Mouse (Mus musculus): Measurements from ENCODE around the gene Cryz. TPM values are rescaled to one million over a fixed set of nuclear protein-coding genes. Genes with fewer than 3 reads are reported as not detected.

The Cryz gene
- polyA plus RNA-seq, 1 experiment = 13.5 TPM

GRCm38 (mm10) chr3:154646638-154647442, 50.3 kb downstream of the Cryz start:
- TF ChIP-seq POLR2A (IDR thresholded peaks at IDR 0.05; ENCODE audit: extremely low read depth, insufficient read depth, low read length) (no peak), CTCF (IDR thresholded peaks at IDR 0.05; ENCODE audit: extremely low read depth, insufficient read depth, low read length) (no peak)
- Histone ChIP-seq H3K27ac (ENCODE audit: insufficient read depth, low read length) (no peak overlapping the region), H3K4me1 (ENCODE audit: control insufficient read depth, insufficient read depth, low read length) (no peaks in the 10 kb centered on the region), H3K4me3 (ENCODE audit: insufficient read depth, low read length) (peak overlapping the region; percentile 49)

- TF ChIP-seq CTCF (IDR thresholded peaks at IDR 0.05; ENCODE audit: extremely low read depth, insufficient read depth, low read length) (no peak), POLR2A (IDR thresholded peaks at IDR 0.05; ENCODE audit: extremely low read depth, insufficient read depth, low read length) (no peak)
- Histone ChIP-seq H3K4me1 (ENCODE audit: control insufficient read depth, insufficient read depth, low read length) (peaks cover under 1% of the 10 kb centered on the region; the same call in 1 of the 2 replicates), H3K4me3 (ENCODE audit: insufficient read depth, low read length) (peak overlapping the region; percentile 49), H3K27ac (ENCODE audit: insufficient read depth, low read length) (no peak overlapping the region)
Measured at GRCm38 (mm10) chr3:154647443-154647780, 50.9 kb downstream of the Cryz start.

- no peak overlapping the region for H3K27ac ChIP-seq (ENCODE audit: insufficient read depth, low read length)
- peaks cover 2% of the 10 kb centered on the region; the same call in 1 of the 2 replicates for H3K4me1 ChIP-seq (ENCODE audit: control insufficient read depth, insufficient read depth, low read length)
- no peak overlapping the region for H3K4me3 ChIP-seq (ENCODE audit: insufficient read depth, low read length)
- TF ChIP-seq CTCF (IDR thresholded peaks at IDR 0.05; ENCODE audit: extremely low read depth, insufficient read depth, low read length) = no peak
- no peak for TF ChIP-seq POLR2A (IDR thresholded peaks at IDR 0.05; ENCODE audit: extremely low read depth, insufficient read depth, low read length)
Measured at GRCm38 (mm10) chr3:154649411-154650285, 53.1 kb downstream of the Cryz start.

- H3K27ac ChIP-seq (ENCODE audit: insufficient read depth, low read length) = no peak overlapping the region
- TF ChIP-seq CTCF (IDR thresholded peaks at IDR 0.05; ENCODE audit: extremely low read depth, insufficient read depth, low read length) = no peak
- TF ChIP-seq POLR2A (IDR thresholded peaks at IDR 0.05; ENCODE audit: extremely low read depth, insufficient read depth, low read length) = no peak
- H3K4me1 ChIP-seq (ENCODE audit: control insufficient read depth, insufficient read depth, low read length) = peaks cover 2% of the 10 kb centered on the region; the same call in 1 of the 2 replicates
- no peak overlapping the region for H3K4me3 ChIP-seq (ENCODE audit: insufficient read depth, low read length)
Measured at GRCm38 (mm10) chr3:154651192-154651821, 54.8 kb downstream of the Cryz start.

GRCm38 (mm10) chr3:154652581-154653420, 56.3 kb downstream of the Cryz start:
- no peak overlapping the region for H3K4me3 ChIP-seq (ENCODE audit: insufficient read depth, low read length)
- H3K4me1 ChIP-seq (ENCODE audit: control insufficient read depth, insufficient read depth, low read length) = peaks cover 2% of the 10 kb centered on the region; the same call in 1 of the 2 replicates

GRCm38 (mm10) chr3:154653454-154653853, 56.9 kb downstream of the Cryz start:
- Histone ChIP-seq H3K27ac (ENCODE audit: insufficient read depth, low read length) (no peak overlapping the region), H3K4me3 (ENCODE audit: insufficient read depth, low read length) (no peak overlapping the region), H3K4me1 (ENCODE audit: control insufficient read depth, insufficient read depth, low read length) (peaks cover 2% of the 10 kb centered on the region; the same call in 1 of the 2 replicates)
- TF ChIP-seq POLR2A (IDR thresholded peaks at IDR 0.05; ENCODE audit: extremely low read depth, insufficient read depth, low read length) (no peak), CTCF (IDR thresholded peaks at IDR 0.05; ENCODE audit: extremely low read depth, insufficient read depth, low read length) (no peak)

More at GRCm38 (mm10) chr3:154652581-154653420, 56.3 kb downstream of the Cryz start:
- no peak overlapping the region for H3K27ac ChIP-seq (ENCODE audit: insufficient read depth, low read length)
- TF ChIP-seq POLR2A (IDR thresholded peaks at IDR 0.05; ENCODE audit: extremely low read depth, insufficient read depth, low read length) = no peak
- TF ChIP-seq CTCF (IDR thresholded peaks at IDR 0.05; ENCODE audit: extremely low read depth, insufficient read depth, low read length) = peak; percentile 87

- H3K27ac ChIP-seq (ENCODE audit: insufficient read depth, low read length) = no peak overlapping the region
- H3K4me1 ChIP-seq (ENCODE audit: control insufficient read depth, insufficient read depth, low read length) = peaks cover 2% of the 10 kb centered on the region; the same call in 1 of the 2 replicates
- TF ChIP-seq POLR2A (IDR thresholded peaks at IDR 0.05; ENCODE audit: extremely low read depth, insufficient read depth, low read length) = no peak
- no peak for TF ChIP-seq CTCF (IDR thresholded peaks at IDR 0.05; ENCODE audit: extremely low read depth, insufficient read depth, low read length)
- no peak overlapping the region for H3K4me3 ChIP-seq (ENCODE audit: insufficient read depth, low read length)
Measured at GRCm38 (mm10) chr3:154654284-154654683, 57.8 kb downstream of the Cryz start.

GRCm38 (mm10) chr3:154654901-154655300, 58.4 kb downstream of the Cryz start:
- H3K4me1 ChIP-seq (ENCODE audit: control insufficient read depth, insufficient read depth, low read length) = peaks cover 2% of the 10 kb centered on the region; the same call in 1 of the 2 replicates
- TF ChIP-seq CTCF (IDR thresholded peaks at IDR 0.05; ENCODE audit: extremely low read depth, insufficient read depth, low read length) (no peak), POLR2A (IDR thresholded peaks at IDR 0.05; ENCODE audit: extremely low read depth, insufficient read depth, low read length) (no peak)
- no peak overlapping the region for H3K27ac ChIP-seq (ENCODE audit: insufficient read depth, low read length)
- H3K4me3 ChIP-seq (ENCODE audit: insufficient read depth, low read length) = no peak overlapping the region
